Mouse (Mus musculus) heart, embryonic 16.5 days (tissue): ENCODE data around the gene Crbn. TPM values are rescaled to one million over a fixed set of nuclear protein-coding genes. Genes with fewer than 3 reads are reported as not detected.

Experiments used
- polyA plus RNA-seq: library from polyadenylated mRNA; unstranded; fragments of >200 nt; fragmentation: Nextera tagmentation; extraction: Ambion mirVana; gene quantifications from 2 replicates; pipeline ENCODE4 v1.2.1, GENCODE M21; 2015

Crbn gene
- polyA plus RNA-seq, 1 experiment from 2014 or later = 38.9 TPM

Other genes with a start within 250 kb of the Crbn start
- gene Il5ra, start 51.0 kb downstream of the Crbn start, polyA plus RNA-seq = 0.30 and 0.37 TPM in 2 replicates
- 42.3 and 48.7 TPM in 2 replicates for gene Trnt1, start 31.0 kb downstream of the Crbn start, polyA plus RNA-seq